Comparison of ENCODE assay signal across 9 mouse cellular contexts in the genomic region with DNA sequence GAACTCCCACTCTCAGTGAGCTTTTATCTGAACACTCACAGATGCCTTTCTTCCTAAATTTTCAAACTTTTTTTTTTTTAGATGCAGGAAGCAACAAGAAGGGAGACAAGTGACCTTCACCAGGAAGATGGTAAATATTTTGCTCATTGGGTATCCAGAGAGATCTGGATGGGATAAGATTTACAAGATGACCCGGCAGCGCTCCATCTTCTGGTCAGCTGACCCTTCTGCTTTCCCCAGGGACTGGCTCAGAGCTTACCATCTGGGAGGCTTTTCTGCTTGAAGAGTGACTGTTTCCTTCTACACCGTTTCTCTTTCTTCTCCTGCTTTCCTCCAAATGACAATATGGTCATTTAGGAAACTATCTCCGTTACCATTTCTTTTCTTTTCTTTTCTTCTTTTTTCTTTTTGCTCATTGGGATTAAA. TPM values are rescaled to one million over a fixed set of nuclear protein-coding genes. Genes with fewer than 3 reads are reported as not detected.
A peak's percentile ranks its signal among the peaks of the same experiment; 100 is the strongest.
DNase-seq lines count a peak whose midpoint lies in the region; ATAC-seq and TF ChIP-seq lines count a peak whose summit lies in the region.
"Had no signal": no experiment of that assay in that cellular context is flagged by ENCODE, and none has a peak within 500 bp of the region (broad histone marks: within the 10 kb centered on the region; RNA-seq: fewer than 3 reads in every experiment).

No protein-coding gene starts in this region.

- WGBS in kidney, adult 2 months, result 25% methylated on average over 4 of the region's 4 CpGs
- 5% methylated on average over 4 of the region's 4 CpGs for WGBS in hindbrain, embryonic 13.5 days
- WGBS in thymus, adult 2 months, result 82% methylated on average over 4 of the region's 4 CpGs

- peak; percentile 61; the same call in 1 of the 2 replicates for ATAC-seq in hindbrain, embryonic 13.5 days (ENCODE audit: low FRiP score)

- no peak for TF ChIP-seq CTCF in kidney, adult 2 months (conservative IDR thresholded peaks at IDR 0.05; ENCODE audit: insufficient read depth, insufficient read length, low read depth, low read length)
- no peak for TF ChIP-seq CTCF in thymus, adult 2 months (IDR thresholded peaks at IDR 0.05; ENCODE audit: borderline replicate concordance, control insufficient read depth, extremely low read depth, insufficient read depth, low read length, poor library complexity)

- no peak for TF ChIP-seq POLR2A in kidney, adult 2 months (IDR thresholded peaks at IDR 0.05; ENCODE audit: low read depth, low read length)
- no peak for TF ChIP-seq POLR2A in thymus, adult 2 months (IDR thresholded peaks at IDR 0.05; ENCODE audit: control insufficient read depth, extremely low read depth, insufficient read depth, low read length, poor library complexity)

- H3K9me3 ChIP-seq in hindbrain, embryonic 13.5 days, result no peaks in the 10 kb centered on the region
- H3K9me3 ChIP-seq: megakaryocyte, embryonic 14.5 days had no signal

- H3K4me1 ChIP-seq in kidney, adult 2 months (ENCODE audit: control insufficient read depth, insufficient read depth, low read length), result no peaks in the 10 kb centered on the region
- peaks cover 13% of the 10 kb centered on the region for H3K4me1 ChIP-seq in hindbrain, embryonic 13.5 days (replicated peaks)
- H3K4me1 ChIP-seq in thymus, adult 2 months (replicated peaks; ENCODE audit: control insufficient read depth, insufficient read depth, low read length), result no peaks in the 10 kb centered on the region

- H3K36me3 ChIP-seq in kidney, adult 2 months (ENCODE audit: control insufficient read depth, insufficient read depth, low read length), result no peaks in the 10 kb centered on the region
- no peaks in the 10 kb centered on the region for H3K36me3 ChIP-seq in hindbrain, embryonic 13.5 days
- no peaks in the 10 kb centered on the region for H3K36me3 ChIP-seq in thymus, adult 2 months (ENCODE audit: control insufficient read depth, insufficient read depth, low read length)

- H3K27me3 ChIP-seq in kidney, adult 2 months (replicated peaks; ENCODE audit: control insufficient read depth, insufficient read depth, low read length), result no peaks in the 10 kb centered on the region; the same call in 1 of the 2 replicates
- H3K27me3 ChIP-seq in hindbrain, embryonic 13.5 days, result no peaks in the 10 kb centered on the region
- H3K27me3 ChIP-seq in thymus, adult 2 months (ENCODE audit: control insufficient read depth, insufficient read depth, low read length), result no peaks in the 10 kb centered on the region

- H3K9ac ChIP-seq in hindbrain, embryonic 13.5 days, result no peak overlapping the region

- H3K4me3 ChIP-seq in kidney, adult 2 months (ENCODE audit: insufficient read depth, low read depth, low read length), result no peak overlapping the region
- no peak overlapping the region for H3K4me3 ChIP-seq in hindbrain, embryonic 13.5 days
- H3K4me3 ChIP-seq in thymus, adult 2 months (ENCODE audit: control insufficient read depth, insufficient read depth, low read length), result no peak overlapping the region
- H3K4me3 ChIP-seq: megakaryocyte, embryonic 14.5 days had no signal

- peak overlapping the region; percentile 30 for H3K4me2 ChIP-seq in hindbrain, embryonic 13.5 days

- H3K27ac ChIP-seq in kidney, adult 2 months (ENCODE audit: insufficient read depth, low read depth, low read length), result no peak overlapping the region
- H3K27ac ChIP-seq in hindbrain, embryonic 13.5 days, result peak overlapping the region; percentile 79
- no peak overlapping the region for H3K27ac ChIP-seq in thymus, adult 2 months (ENCODE audit: control insufficient read depth, insufficient read depth, low read length)

- DNase-seq in kidney, adult 2 months, result peak; percentile 21
- no peak for DNase-seq in kidney, adult 8-10 months
- peak; percentile 73 for DNase-seq in embryo, embryonic 9.5 days (ENCODE audit: extremely low spot score)
- DNase-seq in neural tube, embryonic 10.5 days (ENCODE audit: extremely low spot score, low spot score), result peak; percentile 55
- no peak for DNase-seq in spleen, postnatal 10 days (ENCODE audit: low spot score in 2 of 2)
- DNase-seq in thymus, adult 2 months, result no peak
- DNase-seq in right cerebral cortex, postnatal 10 days (ENCODE audit: low spot score in 2 of 2), result no peak

RNA-seq across cellular contexts. Expression of gene Tppp3, which starts 25.2 kb away (rescaled TPM):
- 11.9 and 19.3 TPM in 2 replicates for polyA plus RNA-seq in kidney, adult 2 months (2012; rRNA removed)
- polyA plus RNA-seq in hindbrain, embryonic 13.5 days (2015; fragmentation: Nextera tagmentation; extraction: Ambion mirVana), result 170 and 181 TPM in 2 replicates
- 14.6 and 27.8 TPM in 2 replicates for polyA plus RNA-seq in thymus, adult 2 months (2012; rRNA removed)

RNA-seq across cellular contexts. Expression of gene Lrrc36, which starts 32.8 kb away (rescaled TPM):
- polyA plus RNA-seq in kidney, adult 2 months (2012; rRNA removed), result 0.33 and 0.45 TPM in 2 replicates
- 1.1 and 1.7 TPM in 2 replicates for polyA plus RNA-seq in hindbrain, embryonic 13.5 days (2015; fragmentation: Nextera tagmentation; extraction: Ambion mirVana)
- 0.24 and 0.34 TPM in 2 replicates for polyA plus RNA-seq in thymus, adult 2 months (2012; rRNA removed)

RNA-seq across cellular contexts. Expression of gene Kctd19, which starts 32.8 kb away (rescaled TPM):
- 0.08 and 0.17 TPM in 2 replicates for polyA plus RNA-seq in kidney, adult 2 months (2012; rRNA removed)
- not detected in 2 replicates for polyA plus RNA-seq in hindbrain, embryonic 13.5 days (2015; fragmentation: Nextera tagmentation; extraction: Ambion mirVana)
- polyA plus RNA-seq in thymus, adult 2 months (2012; rRNA removed), result 0.07 TPM in 1 of 2 replicates, not detected in the other

RNA-seq across cellular contexts. Expression of gene Zdhhc1, which starts 50.6 kb away (rescaled TPM):
- polyA plus RNA-seq in kidney, adult 2 months (2012; rRNA removed), result 47.6 and 57.7 TPM in 2 replicates
- polyA plus RNA-seq in hindbrain, embryonic 13.5 days (2015; fragmentation: Nextera tagmentation; extraction: Ambion mirVana), result 30.9 and 34.3 TPM in 2 replicates
- 22.3 and 23.5 TPM in 2 replicates for polyA plus RNA-seq in thymus, adult 2 months (2012; rRNA removed)

Comparison
In these comparisons a context has a peak if more than half of its experiments do, and no peak if none do; other contexts are left out.
1. DNase-seq: peak in kidney, adult 2 months (single experiment), embryo, embryonic 9.5 days (single experiment) and neural tube, embryonic 10.5 days (single experiment); none in kidney, adult 8-10 months (0 of 2), spleen, postnatal 10 days (0 of 2), thymus, adult 2 months (single experiment) and right cerebral cortex, postnatal 10 days (0 of 2).